19 mouse cellular contexts compared by ENCODE assay signal in the genomic region with DNA sequence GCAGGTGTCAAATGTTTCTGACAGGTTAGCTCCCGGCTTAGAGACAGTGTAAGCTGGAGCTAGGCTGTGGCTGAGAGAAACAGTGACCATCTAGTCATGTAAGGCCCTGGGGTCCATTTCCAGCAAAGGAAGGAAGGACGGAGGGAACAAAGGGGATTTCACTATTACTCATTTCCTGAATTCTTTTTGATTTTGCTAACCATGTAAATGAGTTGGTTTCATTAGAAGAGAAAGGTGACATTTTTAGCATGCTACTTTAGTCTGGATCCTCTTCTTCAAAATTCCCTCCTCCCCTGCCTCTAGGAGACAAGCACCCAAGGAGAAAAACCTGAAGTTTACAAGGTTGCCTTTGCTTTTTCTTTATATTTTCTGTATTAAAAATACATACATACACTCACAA.
DNase-seq lines count a peak whose midpoint lies in the region; ATAC-seq and TF ChIP-seq lines count a peak whose summit lies in the region.
"Had no signal": no experiment of that assay in that cellular context is flagged by ENCODE, and none has a peak within 500 bp of the region (broad histone marks: within the 10 kb centered on the region; RNA-seq: fewer than 3 reads in every experiment).

No protein-coding gene starts in this region.

- no peaks in the 10 kb centered on the region for H3K9me3 ChIP-seq in CH12.LX (replicated peaks; ENCODE audit: low read length)
- H3K9me3 ChIP-seq: hindbrain, embryonic 12.5 days; midbrain, embryonic 10.5 days had no signal

- dilution Hi-C loops in CH12.LX (cut with MboI; ENCODE audit: extremely low pct_ligation_motif_present, extremely low pct_unique_long_range_greater_than_20kb, low sequenced_read_pairs), result loop anchor here (25.0 kb wide), 1 partner anchor 93 kb away; the partner anchor contains the start of gene Dhrs3

- TF ChIP-seq POLR2A in heart, adult 2 months (IDR thresholded peaks at IDR 0.05; ENCODE audit: insufficient read depth, low read depth, low read length), result no peak
- TF ChIP-seq POLR2A in CH12.LX (IDR thresholded peaks at IDR 0.05; ENCODE audit: low read depth, low read length), result no peak

- H3K36me3 ChIP-seq in heart, adult 2 months (ENCODE audit: control insufficient read depth, insufficient read depth, low read length), result peaks cover 24% of the 10 kb centered on the region
- H3K36me3 ChIP-seq in CH12.LX (replicated peaks in 1 of 2; ENCODE audit: control insufficient read depth in 1 of 2, insufficient read depth in 1 of 2, low read length in 1 of 2), result peaks cover 0 to 31% of the 10 kb centered on the region in 2 experiments
- no peaks in the 10 kb centered on the region; the same call in 1 of the 2 replicates for H3K36me3 ChIP-seq in splenic B cell, adult 2 months (ENCODE audit: control insufficient read depth, insufficient read depth, low read length, poor library complexity, severe bottlenecking)

- peak; percentile 22 for ATAC-seq in granulocyte monocyte progenitor cell, adult 5-6 weeks (replicated peaks; ENCODE audit: poor library complexity, severe bottlenecking)
- ATAC-seq: forebrain, embryonic 16.5 days had no signal

- TF ChIP-seq CTCF in heart, adult 2 months (IDR thresholded peaks at IDR 0.05), result no peak
- no peak for TF ChIP-seq CTCF in CH12.LX (conservative IDR thresholded peaks at IDR 0.05 in 1 of 2, IDR thresholded peaks at IDR 0.05 in 1 of 2; ENCODE audit: low read depth in 2 of 2, low read length in 2 of 2)

- no peak for TF ChIP-seq RAD21 in CH12.LX (IDR thresholded peaks at IDR 0.05; ENCODE audit: low read depth, low read length)

- WGBS in heart, adult 2 months, result 53% methylated on average over 2 of the region's 2 CpGs

- in situ Hi-C loops in CH12.LX (cut with MboI; ENCODE audit: low pct_ligation_motif_present, low pct_unique_long_range_greater_than_20kb, low sequenced_read_pairs), result no loop called here

- TF ChIP-seq EP300 in heart, adult 2 months (IDR thresholded peaks at IDR 0.05; ENCODE audit: insufficient read depth, low read depth, low read length), result no peak
- TF ChIP-seq EP300 in CH12.LX (IDR thresholded peaks at IDR 0.05; ENCODE audit: low read length), result peak; percentile 96

- intact Hi-C loops in heart, adult 2 months (cut with DNase I), result loop anchor here (2.0 kb wide), 1 partner anchor 73 kb away; no protein-coding TSS in a partner anchor
- intact Hi-C loops in heart, postnatal 25 days (cut with DNase I), result loop anchor here (5.0 kb wide), 1 partner anchor 37 kb away; no protein-coding TSS in a partner anchor

- no peak for DNase-seq in heart, adult 2 months
- DNase-seq in heart, postnatal 25 days (ENCODE audit: low spot score), result no peak
- peak; percentile 58 for DNase-seq in CH12.LX (ENCODE audit: extremely low read depth)
- DNase-seq in splenic B cell, adult 2 months (ENCODE audit: low read depth, low spot score), result peak; percentile 12
- no peak for DNase-seq in right cerebral cortex, postnatal 36 days (ENCODE audit: low spot score in 2 of 2)
- DNase-seq in lung, adult 18-20 months, result no peak
- DNase-seq: adrenal gland, adult 8-10 months; cerebellum, adult 9-11 months; kidney, adult 9 months; kidney, postnatal 25 days; lung, postnatal 36 days; right cerebral cortex, postnatal 4 days; thymus, postnatal 25 days had no signal

- peak overlapping the region; percentile 77 for H3K27ac ChIP-seq in heart, adult 2 months
- peak overlapping the region; percentile 48; the same call in 1 of the 2 replicates for H3K27ac ChIP-seq in CH12.LX (ENCODE audit: insufficient read depth, low read depth)
- H3K27ac ChIP-seq: hindbrain, embryonic 12.5 days; left cerebral cortex, adult 2 months; liver, embryonic 14.5 days; midbrain, embryonic 10.5 days had no signal

- peaks cover 33% of the 10 kb centered on the region for H3K4me1 ChIP-seq in heart, adult 2 months (ENCODE audit: control insufficient read depth, insufficient read depth, low read length)
- peaks cover 43 to 89% of the 10 kb centered on the region in 2 experiments for H3K4me1 ChIP-seq in CH12.LX (ENCODE audit: control insufficient read depth in 1 of 2, insufficient read depth in 2 of 2)
- H3K4me1 ChIP-seq: hindbrain, embryonic 12.5 days had no signal

- H3K27me3 ChIP-seq in heart, adult 2 months (ENCODE audit: control insufficient read depth, insufficient read depth, low read length), result no peaks in the 10 kb centered on the region
- no peaks in the 10 kb centered on the region for H3K27me3 ChIP-seq in CH12.LX (replicated peaks)
- H3K27me3 ChIP-seq in splenic B cell, adult 2 months (ENCODE audit: control insufficient read depth, insufficient read depth, low read length, poor library complexity, severe bottlenecking), result no peaks in the 10 kb centered on the region
- H3K27me3 ChIP-seq: hindbrain, embryonic 12.5 days had no signal

- no peak overlapping the region for H3K9ac ChIP-seq in heart, adult 2 months (ENCODE audit: low read depth, low read length)
- peak overlapping the region; percentile 17; the same call in 1 of the 2 replicates for H3K9ac ChIP-seq in CH12.LX (ENCODE audit: insufficient read depth, low read depth)
- H3K9ac ChIP-seq: hindbrain, embryonic 12.5 days; liver, embryonic 14.5 days had no signal

- H3K4me2 ChIP-seq in CH12.LX (ENCODE audit: insufficient read depth, low read depth, poor library complexity, severe bottlenecking), result peak overlapping the region; percentile 43; the same call in 1 of the 2 replicates
- H3K4me2 ChIP-seq: hindbrain, embryonic 12.5 days had no signal

- no peaks in the 10 kb centered on the region; the same call in 1 of the 2 replicates for H3K79me2 ChIP-seq in heart, adult 2 months (replicated peaks; ENCODE audit: control insufficient read depth, insufficient read depth, low read length)
- H3K79me2 ChIP-seq in CH12.LX (replicated peaks; ENCODE audit: control insufficient read depth, extremely low read depth, insufficient read depth, poor library complexity, severe bottlenecking), result no peaks in the 10 kb centered on the region

- H3K4me3 ChIP-seq in heart, adult 2 months, result no peak overlapping the region
- no peak overlapping the region for H3K4me3 ChIP-seq in CH12.LX (replicated peaks in 1 of 3; ENCODE audit: low read depth in 2 of 3, low read length in 2 of 3, poor library complexity in 1 of 3)
- H3K4me3 ChIP-seq: hindbrain, embryonic 12.5 days; left cerebral cortex, adult 2 months; midbrain, embryonic 10.5 days had no signal

TF ChIP-seq in CH12.LX, 34 proteins besides CTCF, POLR2A, EP300 and RAD21 (continues in another document):
- TF ChIP-seq MAX (IDR thresholded peaks at IDR 0.05; ENCODE audit: low read length) (no peak; the same call in 1 of the 2 replicates), JUN (IDR thresholded peaks at IDR 0.05; ENCODE audit: insufficient read depth, low read depth, low read length) (peak; percentile 88), MYC (IDR thresholded peaks at IDR 0.05; ENCODE audit: low read depth, low read length) (no peak; the same call in 1 of the 2 replicates), ZNF384 (IDR thresholded peaks at IDR 0.05; ENCODE audit: low read depth, low read length) (no peak), NELFE (IDR thresholded peaks at IDR 0.05; ENCODE audit: low read depth, low read length) (no peak), CHD1 (IDR thresholded peaks at IDR 0.05; ENCODE audit: low read depth, low read length) (no peak), USF2 (conservative IDR thresholded peaks at IDR 0.05; ENCODE audit: low read depth, low read length) (no peak), ELF1 (IDR thresholded peaks at IDR 0.05; ENCODE audit: low read depth, low read length) (0 out of 2 replicates have a peak, but pooled peaks have one; percentile 10), RCOR1 (conservative IDR thresholded peaks at IDR 0.05; ENCODE audit: low read depth, low read length) (peak; percentile 77), MXI1 (IDR thresholded peaks at IDR 0.05; ENCODE audit: low read depth, low read length) (no peak), ZC3H11A (IDR thresholded peaks at IDR 0.05; ENCODE audit: low read depth, low read length) (no peak), POLR2AphosphoS2 (IDR thresholded peaks at IDR 0.05; ENCODE audit: low read depth, low read length) (no peak), E2F4 (IDR thresholded peaks at IDR 0.05; ENCODE audit: insufficient replicate concordance, low read depth, low read length) (0 out of 2 replicates have a peak, but pooled peaks have one; percentile 55), SMC3 (IDR thresholded peaks at IDR 0.05; ENCODE audit: low read depth, low read length) (0 out of 2 replicates have a peak, but pooled peaks have one; percentile 2), NRF1 (IDR thresholded peaks at IDR 0.05; ENCODE audit: low read depth, low read length) (no peak), ZMIZ1 (IDR thresholded peaks at IDR 0.05; ENCODE audit: low read depth, low read length) (no peak), JUND (conservative IDR thresholded peaks at IDR 0.05; ENCODE audit: low read depth, low read length) (peak; percentile 94), TBP (conservative IDR thresholded peaks at IDR 0.05; ENCODE audit: low read depth, low read length) (no peak), BHLHE40 (IDR thresholded peaks at IDR 0.05; ENCODE audit: low read depth, low read length) (peak; percentile 69), MAZ (IDR thresholded peaks at IDR 0.05; ENCODE audit: low read depth, low read length) (peak; percentile 31; the same call in 1 of the 2 replicates), CHD2 (IDR thresholded peaks at IDR 0.05; ENCODE audit: low read length) (peak; percentile 68), ETS1 (conservative IDR thresholded peaks at IDR 0.05; ENCODE audit: low read depth, low read length) (peak; percentile 87), SIN3A (IDR thresholded peaks at IDR 0.05; ENCODE audit: low read length) (no peak), USF1 (IDR thresholded peaks at IDR 0.05; ENCODE audit: low read depth, low read length) (no peak), HCFC1 (IDR thresholded peaks at IDR 0.05; ENCODE audit: low read depth, low read length) (0 out of 2 replicates have a peak, but pooled peaks have one; percentile 29), MEF2A (IDR thresholded peaks at IDR 0.05; ENCODE audit: borderline replicate concordance, low read depth, low read length) (peak; percentile 91), KAT2A (IDR thresholded peaks at IDR 0.05; ENCODE audit: insufficient replicate concordance, low read length) (no peak), PAX5 (IDR thresholded peaks at IDR 0.05; ENCODE audit: low read length) (no peak), TCF12 (IDR thresholded peaks at IDR 0.05; ENCODE audit: low read depth, low read length) (peak; percentile 77), MAFK (IDR thresholded peaks at IDR 0.05; ENCODE audit: insufficient replicate concordance, low read length) (peak; percentile 70; the same call in 1 of the 2 replicates), GABPA (IDR thresholded peaks at IDR 0.05; ENCODE audit: insufficient replicate concordance, low read depth, low read length) (no peak), ZKSCAN1 (IDR thresholded peaks at IDR 0.05; ENCODE audit: borderline replicate concordance, low read depth, low read length) (no peak), UBTF (IDR thresholded peaks at IDR 0.05; ENCODE audit: low read depth, low read length) (no peak)

Comparison
In these comparisons a context has a peak if more than half of its experiments do, and no peak if none do; other contexts are left out.
1. DNase-seq: peak in CH12.LX (single experiment) and splenic B cell, adult 2 months (single experiment); none in heart, adult 2 months (0 of 2), heart, postnatal 25 days (single experiment), right cerebral cortex, postnatal 36 days (0 of 2) and lung, adult 18-20 months (0 of 2).